Mouse (Mus musculus) midbrain, embryonic 10.5 days (tissue): ENCODE results near the gene Eral1. TPM values are rescaled to one million over a fixed set of nuclear protein-coding genes. Genes with fewer than 3 reads are reported as not detected.

ENCODE experiments used
- DNase-seq: peaks from one replicate; pipeline ENCODE4 v3.0.0-alpha.2; 2017; ENCODE audit warnings: low spot score
- H3K27ac ChIP-seq: fragments of 300-500 bp; sonication (generic); replicated peaks from 2 replicates; pipeline ENCODE4 v1.5.1; 2016; ENCODE audit warnings: mild to moderate bottlenecking
- H3K27me3 ChIP-seq: fragments of 300-500 bp; sonication (generic); 2 replicates; pipeline ENCODE4 v1.6.1; 2016; ENCODE audit warnings: low read depth, mild to moderate bottlenecking; ENCODE audit not compliant: poor library complexity, severe bottlenecking
- H3K36me3 ChIP-seq: fragments of 300-500 bp; sonication (generic); 2 replicates; pipeline ENCODE4 v1.6.1; 2016; ENCODE audit warnings: mild to moderate bottlenecking, moderate library complexity
- H3K4me1 ChIP-seq: fragments of 300-500 bp; sonication (generic); 2 replicates; pipeline ENCODE4 v1.6.1; 2016
- H3K4me3 ChIP-seq: fragments of 300-500 bp; sonication (generic); 2 replicates; pipeline ENCODE4 v1.5.1; 2016; ENCODE audit warnings: mild to moderate bottlenecking, moderate library complexity
- H3K9me3 ChIP-seq: fragments of 300-500 bp; sonication (generic); replicated peaks from 2 replicates; pipeline ENCODE4 v1.6.1; 2016; ENCODE audit warnings: mild to moderate bottlenecking
- WGBS: fragments of 180-500 bp; shearing (Covaris S2); methylation state at CpG from one replicate; pipeline ENCODE4 v1.1.7; 2016; 5-methylcytosine and 5-hydroxymethylcytosine counted together
- polyA plus RNA-seq: library from polyadenylated mRNA; unstranded; fragments of >200 nt; fragmentation: Nextera tagmentation; extraction: Ambion mirVana; gene quantifications from 2 replicates; pipeline ENCODE4 v1.2.1, GENCODE M21; 2016

Eral1 gene
- polyA plus RNA-seq, 1 experiment from 2014 or later = 39.3 TPM

DNA sequence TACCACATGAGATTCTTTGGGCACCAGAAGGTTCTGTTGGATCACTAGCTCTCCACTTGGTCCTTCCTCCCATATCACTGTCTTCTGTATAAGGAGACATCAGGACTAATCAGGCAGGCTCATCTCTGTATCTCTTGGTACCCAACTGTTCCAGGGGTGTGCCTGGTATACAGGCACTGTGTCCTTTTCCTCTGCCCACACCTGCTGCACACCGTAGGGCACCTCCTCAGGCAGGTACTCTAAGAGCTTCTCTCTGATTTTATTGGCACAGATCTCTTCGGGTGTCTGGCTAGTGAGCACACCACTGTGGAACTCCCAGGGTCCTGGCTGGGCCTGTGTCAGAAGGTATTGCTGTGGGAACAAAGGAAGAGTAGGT is 5.9 kb downstream of the Eral1 start:
- no peaks in the 10 kb centered on the region for H3K27me3 ChIP-seq
- 90% methylated on average over 2 of the region's 2 CpGs for WGBS
- no peak for DNase-seq
- no peaks in the 10 kb centered on the region for H3K9me3 ChIP-seq
- no peak overlapping the region for H3K27ac ChIP-seq
- peaks cover 74% of the 10 kb centered on the region for H3K36me3 ChIP-seq
- peaks cover 5% of the 10 kb centered on the region for H3K4me1 ChIP-seq
- H3K4me3 ChIP-seq = no peak overlapping the region

DNA sequence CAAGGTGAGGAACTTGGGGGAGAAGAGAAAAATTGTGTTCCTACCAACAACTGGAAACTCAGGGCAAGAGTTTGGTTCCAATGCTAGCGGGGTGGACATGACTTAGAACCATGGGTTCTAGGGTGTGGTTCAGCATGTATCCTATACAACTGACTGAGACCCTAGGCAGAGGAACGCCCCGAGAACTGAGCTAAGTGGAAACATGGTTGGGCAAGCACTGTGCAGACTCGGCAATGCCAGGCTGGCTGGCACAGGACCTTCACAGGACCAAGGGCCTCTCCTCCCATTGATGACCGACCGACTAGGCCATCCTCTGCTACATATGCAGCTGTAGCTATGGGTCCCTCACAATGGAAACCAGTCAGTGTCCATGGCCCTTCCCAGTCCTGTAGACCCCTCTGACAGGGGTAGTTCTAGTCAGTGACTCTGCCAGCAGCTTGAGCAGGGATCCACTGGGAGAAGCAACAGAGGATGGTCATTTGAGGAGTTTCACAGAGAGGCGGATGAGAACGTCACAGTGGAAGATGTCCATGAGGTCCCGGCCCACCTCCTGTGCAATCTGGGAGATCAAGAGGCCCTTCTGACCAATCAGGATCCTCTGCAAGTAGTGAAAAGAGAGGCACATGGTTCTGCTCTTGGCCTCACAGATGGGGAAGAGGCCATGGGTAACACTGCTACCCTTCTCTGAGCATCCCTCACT is 6.5 kb downstream of the Eral1 start:
- Histone ChIP-seq H3K4me3 (no peak overlapping the region), H3K4me1 (no peaks in the 10 kb centered on the region), H3K27me3 (no peaks in the 10 kb centered on the region), H3K9me3 (no peaks in the 10 kb centered on the region), H3K36me3 (peaks cover 74% of the 10 kb centered on the region), H3K27ac (no peak overlapping the region)
- DNase-seq = no peak
- 93% methylated on average over 9 of the region's 9 CpGs for WGBS

- H3K36me3 ChIP-seq = peaks cover 66% of the 10 kb centered on the region
- H3K9me3 ChIP-seq = no peaks in the 10 kb centered on the region
- H3K27ac ChIP-seq = peak overlapping the region; percentile 24; the same call in 1 of the 2 replicates
- DNase-seq = no peak
- no peaks in the 10 kb centered on the region for H3K27me3 ChIP-seq
- 30% methylated on average over 6 of the region's 6 CpGs for WGBS
- H3K4me1 ChIP-seq = no peaks in the 10 kb centered on the region
- peak overlapping the region; percentile 27 for H3K4me3 ChIP-seq
Observed at GRCm38 (mm10) chr11:78072425-78073130, 7.6 kb downstream of the Eral1 start.

- no peak for DNase-seq
- 0 out of 2 replicates have a peak overlapping the region, but pooled peaks have one; percentile 2 for H3K4me3 ChIP-seq
- no peak overlapping the region for H3K27ac ChIP-seq
- peaks cover 60% of the 10 kb centered on the region for H3K36me3 ChIP-seq
- no peaks in the 10 kb centered on the region for H3K9me3 ChIP-seq
- H3K4me1 ChIP-seq = no peaks in the 10 kb centered on the region
- WGBS = 79% methylated on average over 5 of the region's 5 CpGs
- H3K27me3 ChIP-seq = no peaks in the 10 kb centered on the region
Observed at GRCm38 (mm10) chr11:78071938-78072337, 8.2 kb downstream of the Eral1 start.

GRCm38 (mm10) chr11:78069646-78070045 is 10.5 kb downstream of the Eral1 start:
- Histone ChIP-seq H3K36me3 (peaks cover 37% of the 10 kb centered on the region), H3K4me3 (no peak overlapping the region), H3K27me3 (no peaks in the 10 kb centered on the region), H3K4me1 (no peaks in the 10 kb centered on the region), H3K27ac (no peak overlapping the region), H3K9me3 (no peaks in the 10 kb centered on the region)
- 81% methylated on average over 6 of the region's 6 CpGs for WGBS
- DNase-seq = no peak

DNA sequence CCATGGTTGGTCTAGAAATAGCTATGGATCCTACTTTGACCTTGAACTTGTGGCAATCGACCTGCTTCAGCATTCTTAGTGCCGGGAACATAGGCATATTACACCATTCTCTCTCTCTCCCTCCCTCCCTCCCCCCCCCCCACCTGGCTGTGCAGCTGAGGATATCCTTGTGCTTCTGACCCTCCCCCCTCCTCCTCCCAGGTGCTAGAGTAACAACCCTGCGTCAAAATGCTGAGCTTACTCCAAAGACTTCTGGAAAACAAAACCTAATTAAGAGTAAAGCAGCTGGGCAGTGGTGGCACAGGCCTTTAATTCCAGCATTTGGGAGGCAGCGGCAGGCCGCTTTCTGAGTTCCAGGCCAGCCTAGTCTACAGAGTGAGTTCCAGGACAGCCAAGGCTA is 11.1 kb downstream of the Eral1 start:
- Histone ChIP-seq H3K27ac (no peak overlapping the region), H3K9me3 (no peaks in the 10 kb centered on the region), H3K4me1 (no peaks in the 10 kb centered on the region), H3K36me3 (peaks cover 32% of the 10 kb centered on the region), H3K4me3 (no peak overlapping the region), H3K27me3 (no peaks in the 10 kb centered on the region)
- WGBS = 92% methylated on average over 5 of the region's 5 CpGs
- no peak for DNase-seq

- peaks cover 16% of the 10 kb centered on the region for H3K36me3 ChIP-seq
- H3K4me3 ChIP-seq = no peak overlapping the region
- DNase-seq = no peak
- WGBS = 81% methylated on average over 5 of the region's 5 CpGs
- no peaks in the 10 kb centered on the region for H3K4me1 ChIP-seq
- H3K9me3 ChIP-seq = no peaks in the 10 kb centered on the region
- no peaks in the 10 kb centered on the region for H3K27me3 ChIP-seq
- H3K27ac ChIP-seq = no peak overlapping the region
Observed at GRCm38 (mm10) chr11:78067566-78067965, 12.6 kb downstream of the Eral1 start.

DNA sequence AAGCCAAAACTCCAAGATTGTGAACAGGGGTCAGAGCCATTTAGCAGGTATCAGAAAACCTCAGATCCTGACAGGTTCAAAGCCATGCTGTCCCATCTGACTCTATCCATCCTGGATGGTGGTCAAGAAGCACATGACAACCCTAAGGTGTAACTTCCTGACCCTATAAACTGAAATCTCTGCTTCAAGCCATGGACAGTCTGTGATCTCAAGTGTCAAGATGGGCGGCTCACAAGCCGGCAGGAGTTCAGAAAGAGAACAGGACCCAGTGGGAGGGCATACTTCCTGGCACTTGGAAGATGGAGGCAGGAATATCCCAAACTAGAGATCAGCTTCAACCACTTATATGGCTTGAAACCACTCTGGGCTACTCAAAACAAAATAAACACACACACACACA is 13.5 kb downstream of the Eral1 start:
- no peaks in the 10 kb centered on the region for H3K9me3 ChIP-seq
- no peaks in the 10 kb centered on the region for H3K27me3 ChIP-seq
- WGBS = 73% methylated on average over 2 of the region's 2 CpGs
- H3K4me3 ChIP-seq = no peak overlapping the region
- H3K4me1 ChIP-seq = no peaks in the 10 kb centered on the region
- no peak for DNase-seq
- H3K36me3 ChIP-seq = peaks cover 7% of the 10 kb centered on the region
- H3K27ac ChIP-seq = no peak overlapping the region

GRCm38 (mm10) chr11:78065906-78066305 is 14.3 kb downstream of the Eral1 start:
- 49% methylated on average over 2 of the region's 2 CpGs for WGBS
- H3K27ac ChIP-seq = no peak overlapping the region

GRCm38 (mm10) chr11:78062563-78062962 is 17.6 kb downstream of the Eral1 start:
- no peaks in the 10 kb centered on the region for H3K4me1 ChIP-seq
- 79% methylated on average over 1 of the region's 1 CpGs for WGBS
- DNase-seq = no peak
- H3K27ac ChIP-seq = no peak overlapping the region
- peaks cover 27% of the 10 kb centered on the region for H3K36me3 ChIP-seq
- no peak overlapping the region for H3K4me3 ChIP-seq
- H3K9me3 ChIP-seq = no peaks in the 10 kb centered on the region
- no peaks in the 10 kb centered on the region for H3K27me3 ChIP-seq

More at GRCm38 (mm10) chr11:78065906-78066305, 14.3 kb downstream of the Eral1 start:
- Histone ChIP-seq H3K9me3 (no peaks in the 10 kb centered on the region), H3K36me3 (0 out of 2 replicates have a peak, but pooled peaks cover 5% of the 10 kb centered on the region), H3K4me1 (no peaks in the 10 kb centered on the region), H3K27me3 (no peaks in the 10 kb centered on the region), H3K4me3 (no peak overlapping the region)
- no peak for DNase-seq

- peaks cover 52% of the 10 kb centered on the region for H3K36me3 ChIP-seq
- 72% methylated on average over 9 of the region's 9 CpGs for WGBS
- peak; percentile 41 for DNase-seq
Observed at GRCm38 (mm10) chr11:78059833-78060757, 20.1 kb downstream of the Eral1 start.

DNA sequence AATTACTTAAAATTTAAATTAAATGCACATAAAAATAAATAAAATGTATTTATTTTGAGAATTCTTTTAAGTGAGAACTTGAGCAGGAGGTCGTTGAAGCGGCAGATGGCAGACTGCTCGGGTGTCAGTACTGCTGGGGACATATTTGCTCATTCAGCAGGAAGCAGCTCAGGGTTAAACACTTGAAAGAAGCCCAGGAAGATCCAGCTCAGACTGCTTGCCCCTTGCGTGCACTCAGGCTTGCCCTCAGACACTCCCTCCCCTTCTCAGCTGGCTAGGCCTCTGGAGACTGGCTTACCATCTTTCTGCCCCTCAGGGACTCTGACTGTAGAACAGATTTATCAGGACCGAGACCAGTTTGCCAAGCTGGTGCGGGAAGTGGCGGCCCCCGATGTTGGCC is 23.2 kb downstream of the Eral1 start:
- Histone ChIP-seq H3K36me3 (peaks cover 77% of the 10 kb centered on the region), H3K27me3 (no peaks in the 10 kb centered on the region), H3K9me3 (no peaks in the 10 kb centered on the region), H3K4me3 (no peak overlapping the region), H3K4me1 (no peaks in the 10 kb centered on the region), H3K27ac (no peak overlapping the region)
- DNase-seq = no peak
- 83% methylated on average over 8 of the region's 8 CpGs for WGBS

More at GRCm38 (mm10) chr11:78059833-78060757, 20.1 kb downstream of the Eral1 start:
- no peaks in the 10 kb centered on the region for H3K27me3 ChIP-seq
- no peak overlapping the region for H3K4me3 ChIP-seq
- no peak overlapping the region for H3K27ac ChIP-seq
- no peaks in the 10 kb centered on the region for H3K4me1 ChIP-seq
- H3K9me3 ChIP-seq = no peaks in the 10 kb centered on the region
